Comparison of ENCODE assay signal across 11 mouse cellular contexts in the genomic region with DNA sequence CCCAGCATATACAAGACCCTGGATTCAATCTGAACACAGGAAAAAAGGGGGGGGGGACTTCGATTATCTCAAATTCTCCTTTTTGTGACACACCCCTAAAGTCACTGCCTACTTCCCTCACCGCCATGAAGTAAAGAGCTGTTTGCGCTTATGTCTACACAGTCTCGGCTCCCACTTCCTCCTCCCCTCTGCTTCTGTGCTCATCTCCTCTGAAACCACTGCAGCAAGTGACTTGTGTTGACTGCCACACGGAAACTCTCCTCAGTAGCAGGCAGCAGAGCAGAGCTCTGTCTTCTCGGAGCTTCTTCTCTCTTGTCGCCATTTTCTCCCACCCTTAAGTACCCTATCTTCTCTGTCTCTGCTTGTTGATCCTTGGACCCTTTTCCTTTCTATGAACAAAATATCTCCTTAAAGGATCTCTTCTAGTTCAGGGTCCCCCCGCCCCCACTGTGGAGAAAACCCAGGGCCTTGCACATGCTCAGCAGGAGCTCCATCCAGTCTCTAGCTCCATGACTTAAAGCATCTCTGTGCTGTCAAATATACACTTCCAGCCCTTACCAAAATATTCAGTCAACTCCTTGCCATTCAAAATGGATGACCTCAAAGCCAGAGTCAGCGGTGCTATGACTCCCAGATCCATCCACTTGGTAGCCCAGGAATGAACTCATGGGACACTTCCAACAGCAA. TPM values are rescaled to one million over a fixed set of nuclear protein-coding genes. Genes with fewer than 3 reads are reported as not detected.
DNase-seq lines count a peak whose midpoint lies in the region; ATAC-seq and TF ChIP-seq lines count a peak whose summit lies in the region.
"Had no signal": no experiment of that assay in that cellular context is flagged by ENCODE, and none has a peak within 500 bp of the region (broad histone marks: within the 10 kb centered on the region; RNA-seq: fewer than 3 reads in every experiment).

No protein-coding gene starts in this region.

- H3K36me3 ChIP-seq in CH12.LX (replicated peaks in 1 of 2; ENCODE audit: control insufficient read depth in 1 of 2, insufficient read depth in 1 of 2, low read length in 1 of 2): no peaks in the 10 kb centered on the region
- H3K36me3 ChIP-seq: kidney, embryonic 15.5 days had no signal

- H3K27ac ChIP-seq in CH12.LX (ENCODE audit: insufficient read depth, low read depth): peak overlapping the region; percentile 12; the same call in 1 of the 2 replicates
- H3K27ac ChIP-seq: kidney, embryonic 15.5 days had no signal

- no peak overlapping the region for H3K4me3 ChIP-seq in CH12.LX (replicated peaks in 1 of 3; ENCODE audit: low read depth in 2 of 3, low read length in 2 of 3, poor library complexity in 1 of 3)
- H3K4me3 ChIP-seq: kidney, embryonic 15.5 days had no signal

- no peaks in the 10 kb centered on the region for H3K27me3 ChIP-seq in CH12.LX (replicated peaks)
- H3K27me3 ChIP-seq: kidney, embryonic 15.5 days had no signal

- peak; percentile 69 for TF ChIP-seq POLR2A in CH12.LX (IDR thresholded peaks at IDR 0.05; ENCODE audit: low read depth, low read length)

- ATAC-seq in inflammation-experienced regulatory T-cells, adult 6 months: peak; percentile 86

- dilution Hi-C loops in CH12.LX (cut with MboI; ENCODE audit: extremely low pct_ligation_motif_present, extremely low pct_unique_long_range_greater_than_20kb, low sequenced_read_pairs): no loop called here

- H3K4me1 ChIP-seq in CH12.LX (ENCODE audit: control insufficient read depth in 1 of 2, insufficient read depth in 2 of 2): peaks cover 4 to 16% of the 10 kb centered on the region in 2 experiments; a peak in 3 of 4 replicates
- H3K4me1 ChIP-seq: kidney, embryonic 15.5 days had no signal

- H3K79me2 ChIP-seq in CH12.LX (replicated peaks; ENCODE audit: control insufficient read depth, extremely low read depth, insufficient read depth, poor library complexity, severe bottlenecking): no peaks in the 10 kb centered on the region

- in situ Hi-C loops in CH12.LX (cut with MboI; ENCODE audit: low pct_ligation_motif_present, low pct_unique_long_range_greater_than_20kb, low sequenced_read_pairs): no loop called here

- TF ChIP-seq EP300 in CH12.LX (IDR thresholded peaks at IDR 0.05; ENCODE audit: low read length): no peak

- TF ChIP-seq RAD21 in CH12.LX (IDR thresholded peaks at IDR 0.05; ENCODE audit: low read depth, low read length): no peak

- TF ChIP-seq CTCF in CH12.LX (conservative IDR thresholded peaks at IDR 0.05 in 1 of 2, IDR thresholded peaks at IDR 0.05 in 1 of 2; ENCODE audit: low read depth in 2 of 2, low read length in 2 of 2): no peak

- H3K9ac ChIP-seq in CH12.LX (ENCODE audit: insufficient read depth, low read depth): peak overlapping the region; percentile 34
- H3K9ac ChIP-seq: kidney, embryonic 15.5 days; lung, embryonic 14.5 days had no signal

- DNase-seq in CD4-positive helper T cell, adult 2 months (ENCODE audit: low read depth, low spot score): peak; percentile 68
- peak; percentile 65 for DNase-seq in CH12.LX (ENCODE audit: extremely low read depth)
- DNase-seq in spleen, adult 18-20 months: peak; percentile 44 to 53
- DNase-seq in ovary, postnatal 36 days (ENCODE audit: low spot score): no peak
- DNase-seq in gastrocnemius, adult 8-10 months (ENCODE audit: low spot score in 2 of 2): no peak
- no peak for DNase-seq in urinary bladder, postnatal 25 days (ENCODE audit: low spot score)
- no peak for DNase-seq in adrenal gland, adult (ENCODE audit: inconsistent age in 2 of 2, low spot score in 1 of 2)
- DNase-seq: heart, postnatal 4 days; lung, embryonic 14.5 days had no signal

- peaks cover 3% of the 10 kb centered on the region for H3K9me3 ChIP-seq in CH12.LX (replicated peaks; ENCODE audit: low read length)
- H3K9me3 ChIP-seq: kidney, embryonic 15.5 days had no signal

- peak overlapping the region; percentile 25; the same call in 1 of the 2 replicates for H3K4me2 ChIP-seq in CH12.LX (ENCODE audit: insufficient read depth, low read depth, poor library complexity, severe bottlenecking)
- H3K4me2 ChIP-seq: kidney, embryonic 15.5 days; lung, embryonic 14.5 days had no signal

TF ChIP-seq in CH12.LX, 34 proteins besides CTCF, POLR2A, EP300 and RAD21 (continues in another document):
- TF ChIP-seq POLR2AphosphoS2 (IDR thresholded peaks at IDR 0.05; ENCODE audit: low read depth, low read length): no peak
- TF ChIP-seq CHD1 (IDR thresholded peaks at IDR 0.05; ENCODE audit: low read depth, low read length): no peak
- no peak for TF ChIP-seq KAT2A (IDR thresholded peaks at IDR 0.05; ENCODE audit: insufficient replicate concordance, low read length)
- TF ChIP-seq NRF1 (IDR thresholded peaks at IDR 0.05; ENCODE audit: low read depth, low read length): peak; percentile 75
- TF ChIP-seq HCFC1 (IDR thresholded peaks at IDR 0.05; ENCODE audit: low read depth, low read length): no peak
- no peak for TF ChIP-seq MAFK (IDR thresholded peaks at IDR 0.05; ENCODE audit: insufficient replicate concordance, low read length)
- TF ChIP-seq TCF12 (IDR thresholded peaks at IDR 0.05; ENCODE audit: low read depth, low read length): 0 out of 2 replicates have a peak, but pooled peaks have one; percentile 53
- no peak for TF ChIP-seq E2F4 (IDR thresholded peaks at IDR 0.05; ENCODE audit: insufficient replicate concordance, low read depth, low read length)
- no peak for TF ChIP-seq JUND (conservative IDR thresholded peaks at IDR 0.05; ENCODE audit: low read depth, low read length)
- TF ChIP-seq GABPA (IDR thresholded peaks at IDR 0.05; ENCODE audit: insufficient replicate concordance, low read depth, low read length): no peak
- no peak for TF ChIP-seq USF2 (conservative IDR thresholded peaks at IDR 0.05; ENCODE audit: low read depth, low read length)
- 0 out of 2 replicates have a peak, but pooled peaks have one; percentile 30 for TF ChIP-seq MAX (IDR thresholded peaks at IDR 0.05; ENCODE audit: low read length)
- TF ChIP-seq ZKSCAN1 (IDR thresholded peaks at IDR 0.05; ENCODE audit: borderline replicate concordance, low read depth, low read length): no peak
- TF ChIP-seq NELFE (IDR thresholded peaks at IDR 0.05; ENCODE audit: low read depth, low read length): no peak
- no peak for TF ChIP-seq ZMIZ1 (IDR thresholded peaks at IDR 0.05; ENCODE audit: low read depth, low read length)
- TF ChIP-seq MEF2A (IDR thresholded peaks at IDR 0.05; ENCODE audit: borderline replicate concordance, low read depth, low read length): no peak
- peak; percentile 68; the same call in 1 of the 2 replicates for TF ChIP-seq ELF1 (IDR thresholded peaks at IDR 0.05; ENCODE audit: low read depth, low read length)
- no peak for TF ChIP-seq JUN (IDR thresholded peaks at IDR 0.05; ENCODE audit: insufficient read depth, low read depth, low read length)
- TF ChIP-seq ZC3H11A (IDR thresholded peaks at IDR 0.05; ENCODE audit: low read depth, low read length): no peak
- TF ChIP-seq MYC (IDR thresholded peaks at IDR 0.05; ENCODE audit: low read depth, low read length): no peak
- no peak for TF ChIP-seq SIN3A (IDR thresholded peaks at IDR 0.05; ENCODE audit: low read length)
- no peak for TF ChIP-seq ZNF384 (IDR thresholded peaks at IDR 0.05; ENCODE audit: low read depth, low read length)
- TF ChIP-seq ETS1 (conservative IDR thresholded peaks at IDR 0.05; ENCODE audit: low read depth, low read length): no peak
- no peak for TF ChIP-seq USF1 (IDR thresholded peaks at IDR 0.05; ENCODE audit: low read depth, low read length)
- peak; percentile 75 for TF ChIP-seq IRF4 (IDR thresholded peaks at IDR 0.05; ENCODE audit: low read depth, low read length)
- TF ChIP-seq UBTF (IDR thresholded peaks at IDR 0.05; ENCODE audit: low read depth, low read length): no peak
- no peak for TF ChIP-seq MAZ (IDR thresholded peaks at IDR 0.05; ENCODE audit: low read depth, low read length)
- TF ChIP-seq RCOR1 (conservative IDR thresholded peaks at IDR 0.05; ENCODE audit: low read depth, low read length): no peak
- no peak for TF ChIP-seq BHLHE40 (IDR thresholded peaks at IDR 0.05; ENCODE audit: low read depth, low read length)
- no peak for TF ChIP-seq PAX5 (IDR thresholded peaks at IDR 0.05; ENCODE audit: low read length)
- no peak for TF ChIP-seq SMC3 (IDR thresholded peaks at IDR 0.05; ENCODE audit: low read depth, low read length)

RNA-seq across cellular contexts. Expression of gene Serpinf1, which starts 6.7 kb away (rescaled TPM):
- total RNA-seq in CH12.LX (2012; rRNA removed): 26.0 and 30.3 TPM in 2 replicates
- total RNA-seq in CH12.LX (2014; rRNA removed): 56.5 and 58.4 TPM in 2 replicates
- 119 and 131 TPM in 2 replicates for polyA plus RNA-seq in CH12.LX (2012; ENCODE audit: insufficient read length, low read depth)
- 1 to 10 TPM; 3.3 to 5.0 (median 4.9) TPM for polyA plus RNA-seq in inflammation-experienced regulatory T-cells, adult 6 months (2017; shearing (Covaris generic))
- 10 to 100 TPM; 21.1 to 74.1 (median 37.8) TPM for total RNA-seq in gastrocnemius, adult 8-10 months (2022)

RNA-seq across cellular contexts. Expression of gene Serpinf2, which starts 10.2 kb away (rescaled TPM):
- total RNA-seq in CH12.LX (2012; rRNA removed): 0.08 TPM in 1 of 2 replicates, not detected in the other
- 0.11 TPM in 1 of 2 replicates, not detected in the other for total RNA-seq in CH12.LX (2014; rRNA removed)
- 0.26 TPM in 1 of 2 replicates, not detected in the other for polyA plus RNA-seq in CH12.LX (2012; ENCODE audit: insufficient read length, low read depth)
- not detected for polyA plus RNA-seq in inflammation-experienced regulatory T-cells, adult 6 months (2017; shearing (Covaris generic))
- total RNA-seq in gastrocnemius, adult 8-10 months (2022): under 1 TPM in 1 of 4 experiments, not detected in 3; 0.38 TPM

RNA-seq across cellular contexts. Expression of gene Wdr81, which starts 25.4 kb away (rescaled TPM):
- total RNA-seq in CH12.LX (2012; rRNA removed) (14.3 and 16.3 TPM in 2 replicates), CH12.LX (2014; rRNA removed) (3.0 and 3.1 TPM in 2 replicates)
- 12.7 and 13.7 TPM in 2 replicates for polyA plus RNA-seq in CH12.LX (2012; ENCODE audit: insufficient read length, low read depth)
- polyA plus RNA-seq in inflammation-experienced regulatory T-cells, adult 6 months (2017; shearing (Covaris generic)): 1 to 10 TPM; 5.1 to 7.9 (median 5.2) TPM
- total RNA-seq in gastrocnemius, adult 8-10 months (2022): 1 to 10 TPM; 5.2 to 7.0 (median 6.2) TPM

RNA-seq across cellular contexts. Expression of gene Tlcd2, which starts 32.4 kb away (rescaled TPM):
- 0.17 and 0.81 TPM in 2 replicates for total RNA-seq in CH12.LX (2012; rRNA removed)
- total RNA-seq in CH12.LX (2014; rRNA removed): not detected in 2 replicates
- 0.40 and 0.86 TPM in 2 replicates for polyA plus RNA-seq in CH12.LX (2012; ENCODE audit: insufficient read length, low read depth)
- 10 to 100 TPM in 2 of 3 experiments, 1 to 10 TPM in 1; 10.0 to 23.2 (median 21.3) TPM for polyA plus RNA-seq in inflammation-experienced regulatory T-cells, adult 6 months (2017; shearing (Covaris generic))
- 1 to 10 TPM; 1.9 to 2.9 (median 2.4) TPM for total RNA-seq in gastrocnemius, adult 8-10 months (2022)

RNA-seq across cellular contexts. Expression of gene Prpf8, which starts 57.5 kb away (rescaled TPM):
- total RNA-seq in CH12.LX (2012; rRNA removed) (246 and 255 TPM in 2 replicates), CH12.LX (2014; rRNA removed) (168 and 187 TPM in 2 replicates)
- polyA plus RNA-seq in CH12.LX (2012; ENCODE audit: insufficient read length, low read depth): 298 and 345 TPM in 2 replicates
- 10 to 100 TPM; 37.6 to 48.7 (median 43.8) TPM for polyA plus RNA-seq in inflammation-experienced regulatory T-cells, adult 6 months (2017; shearing (Covaris generic))
- 10 to 100 TPM; 73.7 to 90.1 (median 78.3) TPM for total RNA-seq in gastrocnemius, adult 8-10 months (2022)

Comparison
In these comparisons a context has a peak if more than half of its experiments do, and no peak if none do; other contexts are left out.
1. DNase-seq: peak in CD4-positive helper T cell, adult 2 months (single experiment), CH12.LX (single experiment) and spleen, adult 18-20 months (2 of 2); none in ovary, postnatal 36 days (single experiment), gastrocnemius, adult 8-10 months (0 of 2), urinary bladder, postnatal 25 days (single experiment) and adrenal gland, adult (0 of 2).